Mouse (Mus musculus) hindbrain, embryonic 10.5 days (tissue): ENCODE measurements around the gene Pde11a. TPM values are rescaled to one million over a fixed set of nuclear protein-coding genes. Genes with fewer than 3 reads are reported as not detected.

ENCODE experiments used
- DNase-seq: peaks from one replicate; pipeline ENCODE4 v3.0.0-alpha.2; 2017; ENCODE audit warnings: low spot score
- H3K27ac ChIP-seq: fragments of 300-500 bp; sonication (generic); 2 replicates; pipeline ENCODE4 v1.5.1; 2016; ENCODE audit warnings: mild to moderate bottlenecking, moderate library complexity
- H3K27me3 ChIP-seq: fragments of 300-500 bp; sonication (generic); 2 replicates; pipeline ENCODE4 v1.6.1; 2016; ENCODE audit warnings: mild to moderate bottlenecking; ENCODE audit not compliant: poor library complexity, insufficient read depth, severe bottlenecking
- H3K36me3 ChIP-seq: fragments of 300-500 bp; sonication (generic); 2 replicates; pipeline ENCODE4 v1.6.1; 2016; ENCODE audit warnings: mild to moderate bottlenecking, moderate library complexity
- H3K4me1 ChIP-seq: fragments of 300-500 bp; sonication (generic); replicated peaks from 2 replicates; pipeline ENCODE4 v1.6.1; 2016; ENCODE audit warnings: mild to moderate bottlenecking
- H3K4me3 ChIP-seq: fragments of 300-500 bp; sonication (generic); 2 replicates; pipeline ENCODE4 v1.5.1; 2016; ENCODE audit warnings: mild to moderate bottlenecking, moderate library complexity
- H3K9me3 ChIP-seq: fragments of 300-500 bp; sonication (generic); 2 replicates; pipeline ENCODE4 v1.6.1; 2016; ENCODE audit warnings: mild to moderate bottlenecking, moderate library complexity
- WGBS: fragments of 180-500 bp; shearing (Covaris S2); methylation state at CpG from one replicate; pipeline ENCODE4 v1.1.7; 2016; 5-methylcytosine and 5-hydroxymethylcytosine counted together
- polyA plus RNA-seq: library from polyadenylated mRNA; unstranded; fragments of >200 nt; fragmentation: Nextera tagmentation; extraction: Ambion mirVana; gene quantifications from 2 replicates; pipeline ENCODE4 v1.2.1, GENCODE M21; 2016

The Pde11a gene
- polyA plus RNA-seq, 1 experiment from 2014 or later: 0.29 TPM

DNA sequence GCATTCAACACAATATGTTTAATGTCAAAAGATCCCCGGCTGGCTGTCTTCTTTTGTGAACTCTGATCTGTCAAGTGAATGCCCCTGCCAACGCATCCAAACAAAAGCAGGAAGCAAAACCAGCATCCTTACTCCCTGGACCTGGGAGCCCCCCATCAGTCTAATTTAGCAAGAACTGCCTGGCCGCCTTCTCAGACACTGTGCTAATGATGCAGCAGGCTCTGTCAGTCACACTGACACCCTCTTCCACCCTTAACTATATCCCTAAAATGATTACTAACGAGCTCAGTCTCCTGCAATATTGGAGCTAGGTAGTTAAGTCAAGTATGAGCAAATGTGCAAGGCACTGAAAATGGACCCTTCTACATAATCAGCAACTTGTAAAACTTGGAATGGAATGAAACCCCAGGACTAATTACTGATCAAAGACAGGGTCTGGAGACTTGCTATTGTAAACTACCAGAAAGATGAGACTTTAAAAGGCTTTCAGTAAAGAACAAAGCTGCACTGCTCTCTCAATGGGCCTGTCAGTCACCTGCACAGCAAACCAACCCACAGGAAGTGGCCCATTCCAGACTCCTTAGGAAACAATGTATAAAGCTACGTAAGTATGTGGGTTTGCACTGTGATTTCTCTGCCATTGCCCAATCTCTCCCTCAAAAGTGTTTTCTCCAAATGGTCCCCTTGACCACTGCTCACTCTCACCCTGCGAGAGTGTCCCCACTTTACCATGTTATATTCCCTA is 118.0 kb downstream of the Pde11a start:
- no peaks in the 10 kb centered on the region for H3K27me3 ChIP-seq
- no peaks in the 10 kb centered on the region for H3K36me3 ChIP-seq
- no peak overlapping the region for H3K4me3 ChIP-seq
- DNase-seq: no peak
- H3K27ac ChIP-seq: no peak overlapping the region
- peaks cover 9% of the 10 kb centered on the region for H3K4me1 ChIP-seq
- H3K9me3 ChIP-seq: no peaks in the 10 kb centered on the region
- WGBS: 38% methylated on average over 6 of the region's 6 CpGs

DNA sequence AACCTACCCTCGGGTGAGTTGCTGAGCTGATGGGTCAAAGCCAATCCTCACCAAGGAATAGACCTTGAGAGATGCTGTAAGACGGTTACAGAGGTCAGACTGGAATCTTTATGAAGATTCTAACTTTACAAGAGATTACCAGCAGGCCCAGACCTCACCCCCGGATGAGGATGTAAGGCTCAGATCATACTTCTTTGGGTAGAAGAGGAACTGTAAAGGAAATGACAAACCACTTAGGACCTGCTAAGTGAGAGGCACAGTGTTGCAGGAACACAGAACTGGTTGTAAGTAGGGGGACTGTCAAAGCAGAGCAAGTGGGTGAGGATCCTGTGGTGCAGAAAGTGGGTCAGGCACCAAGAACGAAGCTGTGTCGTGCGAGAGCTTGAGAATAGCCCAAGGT is 119.0 kb downstream of the Pde11a start:
- Histone ChIP-seq H3K27me3 (no peaks in the 10 kb centered on the region), H3K4me1 (peaks cover 9% of the 10 kb centered on the region), H3K9me3 (no peaks in the 10 kb centered on the region), H3K27ac (no peak overlapping the region), H3K36me3 (no peaks in the 10 kb centered on the region), H3K4me3 (no peak overlapping the region)
- 81% methylated on average over 6 of the region's 6 CpGs for WGBS
- DNase-seq: no peak

DNA sequence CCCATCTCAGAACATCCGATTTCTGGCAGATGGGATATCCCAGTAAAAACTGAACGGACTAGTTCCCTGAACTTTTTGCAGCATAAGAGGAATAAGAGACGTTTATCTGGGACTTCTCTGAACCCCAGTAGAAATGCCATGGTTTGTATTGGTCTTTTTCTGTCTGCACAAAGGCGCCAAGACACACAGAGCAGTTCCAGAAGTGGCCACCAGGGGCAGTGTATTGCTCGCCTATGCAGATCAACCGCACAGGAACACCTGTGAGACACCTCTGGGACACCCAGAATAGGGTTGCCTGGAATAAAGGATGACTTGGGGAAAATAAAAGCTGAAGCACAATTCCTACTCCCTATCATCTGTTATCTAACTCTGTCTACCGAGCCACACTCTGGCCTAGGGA is 122.4 kb downstream of the Pde11a start:
- Histone ChIP-seq H3K27ac (no peak overlapping the region), H3K4me1 (peaks cover 9% of the 10 kb centered on the region), H3K36me3 (no peaks in the 10 kb centered on the region), H3K4me3 (no peak overlapping the region), H3K27me3 (no peaks in the 10 kb centered on the region), H3K9me3 (no peaks in the 10 kb centered on the region)
- WGBS: 59% methylated on average over 7 of the region's 7 CpGs
- peak; percentile 45 for DNase-seq

DNA sequence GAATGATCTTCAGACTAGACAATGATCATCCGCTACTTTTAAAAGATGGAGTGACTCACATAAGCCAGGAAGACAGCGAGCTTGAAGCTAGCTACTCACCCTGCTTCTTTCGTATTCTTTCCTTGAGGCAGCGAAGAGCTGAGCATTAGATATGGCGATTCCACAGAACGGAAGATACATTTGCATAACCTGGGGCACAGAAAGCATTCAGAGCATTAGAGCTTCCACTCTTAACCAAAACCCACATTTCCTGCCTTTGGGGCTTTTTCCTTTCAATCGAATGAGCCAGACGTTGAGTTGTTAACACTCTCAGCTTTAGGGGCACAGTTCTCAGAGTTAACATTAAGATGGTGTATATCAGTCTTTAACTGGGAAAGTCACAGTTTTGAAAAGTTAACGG is 123.4 kb downstream of the Pde11a start:
- Histone ChIP-seq H3K9me3 (no peaks in the 10 kb centered on the region), H3K4me1 (peaks cover 2% of the 10 kb centered on the region; the same call in 1 of the 2 replicates), H3K27ac (no peak overlapping the region), H3K36me3 (no peaks in the 10 kb centered on the region), H3K4me3 (no peak overlapping the region), H3K27me3 (no peaks in the 10 kb centered on the region)
- 88% methylated on average over 9 of the region's 9 CpGs for WGBS
- DNase-seq: no peak

- 61% methylated on average over 1 of the region's 1 CpGs for WGBS
- Histone ChIP-seq H3K36me3 (no peaks in the 10 kb centered on the region), H3K4me3 (no peak overlapping the region), H3K9me3 (no peaks in the 10 kb centered on the region), H3K27me3 (no peaks in the 10 kb centered on the region), H3K4me1 (no peaks in the 10 kb centered on the region), H3K27ac (no peak overlapping the region)
- no peak for DNase-seq
Measured at GRCm38 (mm10) chr2:76185126-76185525, 153.4 kb downstream of the Pde11a start.

DNA sequence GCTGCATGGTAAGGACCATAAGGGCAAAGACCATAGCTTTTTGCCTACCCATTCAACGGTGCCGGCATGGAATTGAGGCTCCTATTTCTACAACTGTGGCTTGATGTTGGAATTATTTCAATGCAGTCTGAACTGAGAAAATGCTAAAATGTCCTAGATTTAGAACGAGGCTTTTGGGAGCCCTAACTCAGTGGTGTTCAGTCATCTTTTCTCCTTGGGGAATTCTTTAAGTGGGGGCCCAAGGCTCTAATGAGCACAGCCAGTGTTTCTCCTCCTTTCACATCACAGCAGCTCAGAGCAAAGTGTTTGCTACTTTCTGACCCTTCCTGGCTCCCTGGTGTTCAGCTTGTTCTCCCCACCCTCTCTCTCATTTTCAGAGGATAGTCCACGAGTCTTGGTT is 175.8 kb downstream of the Pde11a start:
- no peaks in the 10 kb centered on the region for H3K36me3 ChIP-seq
- H3K4me1 ChIP-seq: no peaks in the 10 kb centered on the region
- H3K27ac ChIP-seq: no peak overlapping the region
- DNase-seq: no peak
- H3K4me3 ChIP-seq: no peak overlapping the region
- H3K27me3 ChIP-seq: no peaks in the 10 kb centered on the region
- WGBS: 81% methylated on average over 4 of the region's 4 CpGs
- H3K9me3 ChIP-seq: no peaks in the 10 kb centered on the region

- Histone ChIP-seq H3K4me1 (no peaks in the 10 kb centered on the region), H3K27me3 (no peaks in the 10 kb centered on the region)
- WGBS: 73% methylated on average over 2 of the region's 2 CpGs
Measured at GRCm38 (mm10) chr2:76158973-76159372, 179.6 kb downstream of the Pde11a start.

DNA sequence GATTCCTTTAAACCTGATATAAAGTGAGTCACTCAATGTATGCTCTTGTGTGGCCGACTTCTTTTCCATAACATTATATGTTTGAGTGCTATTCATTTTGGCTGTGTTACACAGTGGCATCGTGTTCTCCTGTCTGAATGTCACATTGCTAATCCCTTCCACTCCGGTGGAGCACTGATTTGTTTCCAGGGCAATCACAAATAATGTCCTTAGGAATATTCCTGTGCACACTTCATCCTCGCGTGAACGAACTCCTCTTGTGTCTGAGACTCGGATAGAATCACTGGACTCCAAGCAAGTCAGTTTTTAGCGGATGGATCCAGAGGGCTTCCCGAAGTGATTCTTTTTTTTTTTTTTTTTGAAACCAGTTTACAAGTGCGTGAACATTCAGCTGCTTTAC is 197.4 kb downstream of the Pde11a start:
- DNase-seq: no peak
- WGBS: 80% methylated on average over 10 of the region's 10 CpGs
- H3K36me3 ChIP-seq: no peaks in the 10 kb centered on the region
- H3K4me1 ChIP-seq: no peaks in the 10 kb centered on the region
- no peaks in the 10 kb centered on the region for H3K27me3 ChIP-seq
- H3K27ac ChIP-seq: no peak overlapping the region
- no peak overlapping the region for H3K4me3 ChIP-seq
- no peaks in the 10 kb centered on the region for H3K9me3 ChIP-seq

More at GRCm38 (mm10) chr2:76158973-76159372, 179.6 kb downstream of the Pde11a start:
- DNase-seq: no peak
- Histone ChIP-seq H3K4me3 (no peak overlapping the region), H3K27ac (no peak overlapping the region), H3K9me3 (no peaks in the 10 kb centered on the region), H3K36me3 (no peaks in the 10 kb centered on the region)

- WGBS: 70% methylated on average over 3 of the region's 3 CpGs
- Histone ChIP-seq H3K27me3 (no peaks in the 10 kb centered on the region), H3K4me3 (no peak overlapping the region), H3K9me3 (no peaks in the 10 kb centered on the region), H3K36me3 (no peaks in the 10 kb centered on the region), H3K4me1 (peaks cover 22% of the 10 kb centered on the region), H3K27ac (no peak overlapping the region)
- no peak for DNase-seq
Measured at GRCm38 (mm10) chr2:76132983-76133382, 205.6 kb downstream of the Pde11a start.

DNA sequence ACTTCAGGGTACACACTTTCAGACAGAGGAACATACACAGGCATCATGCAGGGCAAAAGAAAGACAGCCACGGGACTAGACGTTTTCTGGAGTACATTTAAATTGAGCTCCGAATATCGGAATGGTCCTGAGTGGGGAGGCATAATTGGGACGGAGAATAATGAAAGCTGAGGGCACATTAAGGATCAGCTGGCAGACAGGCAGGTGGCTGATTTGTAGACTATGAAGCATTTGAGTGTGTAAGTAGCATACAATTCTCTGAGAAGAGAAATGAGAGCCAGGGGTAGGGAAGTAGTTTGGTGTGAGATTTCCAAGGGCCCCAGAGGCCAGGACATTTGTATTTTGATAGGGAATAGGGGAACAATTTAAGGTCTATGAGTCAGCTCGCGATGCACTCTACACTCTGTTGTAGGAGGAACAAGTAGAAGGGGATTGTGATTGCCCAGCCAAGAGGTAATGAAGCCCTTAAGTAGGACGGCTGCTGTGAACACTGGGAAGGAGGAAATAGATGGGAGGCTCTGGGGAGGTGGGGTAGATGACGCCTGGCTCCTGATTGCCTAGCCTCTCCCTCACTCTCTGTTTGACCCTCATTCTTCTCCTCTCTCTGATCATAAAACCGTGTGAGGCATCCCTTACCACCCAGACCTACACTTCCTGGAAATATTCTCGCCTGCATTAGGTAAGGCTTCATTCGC is 208.5 kb downstream of the Pde11a start:
- H3K27me3 ChIP-seq: no peaks in the 10 kb centered on the region
- H3K4me3 ChIP-seq: no peak overlapping the region
- no peak overlapping the region; the same call in 1 of the 2 replicates for H3K27ac ChIP-seq
- no peaks in the 10 kb centered on the region for H3K36me3 ChIP-seq
- no peaks in the 10 kb centered on the region for H3K9me3 ChIP-seq
- no peak for DNase-seq
- peaks cover 22% of the 10 kb centered on the region for H3K4me1 ChIP-seq
- 57% methylated on average over 12 of the region's 12 CpGs for WGBS

- H3K4me1 ChIP-seq: peaks cover 22% of the 10 kb centered on the region
- WGBS: 63% methylated on average over 8 of the region's 8 CpGs
- no peaks in the 10 kb centered on the region for H3K27me3 ChIP-seq
- DNase-seq: no peak
- H3K36me3 ChIP-seq: no peaks in the 10 kb centered on the region
- H3K4me3 ChIP-seq: no peak overlapping the region
- no peaks in the 10 kb centered on the region for H3K9me3 ChIP-seq
- no peak overlapping the region for H3K27ac ChIP-seq
Measured at GRCm38 (mm10) chr2:76129058-76129437, 209.5 kb downstream of the Pde11a start.

DNA sequence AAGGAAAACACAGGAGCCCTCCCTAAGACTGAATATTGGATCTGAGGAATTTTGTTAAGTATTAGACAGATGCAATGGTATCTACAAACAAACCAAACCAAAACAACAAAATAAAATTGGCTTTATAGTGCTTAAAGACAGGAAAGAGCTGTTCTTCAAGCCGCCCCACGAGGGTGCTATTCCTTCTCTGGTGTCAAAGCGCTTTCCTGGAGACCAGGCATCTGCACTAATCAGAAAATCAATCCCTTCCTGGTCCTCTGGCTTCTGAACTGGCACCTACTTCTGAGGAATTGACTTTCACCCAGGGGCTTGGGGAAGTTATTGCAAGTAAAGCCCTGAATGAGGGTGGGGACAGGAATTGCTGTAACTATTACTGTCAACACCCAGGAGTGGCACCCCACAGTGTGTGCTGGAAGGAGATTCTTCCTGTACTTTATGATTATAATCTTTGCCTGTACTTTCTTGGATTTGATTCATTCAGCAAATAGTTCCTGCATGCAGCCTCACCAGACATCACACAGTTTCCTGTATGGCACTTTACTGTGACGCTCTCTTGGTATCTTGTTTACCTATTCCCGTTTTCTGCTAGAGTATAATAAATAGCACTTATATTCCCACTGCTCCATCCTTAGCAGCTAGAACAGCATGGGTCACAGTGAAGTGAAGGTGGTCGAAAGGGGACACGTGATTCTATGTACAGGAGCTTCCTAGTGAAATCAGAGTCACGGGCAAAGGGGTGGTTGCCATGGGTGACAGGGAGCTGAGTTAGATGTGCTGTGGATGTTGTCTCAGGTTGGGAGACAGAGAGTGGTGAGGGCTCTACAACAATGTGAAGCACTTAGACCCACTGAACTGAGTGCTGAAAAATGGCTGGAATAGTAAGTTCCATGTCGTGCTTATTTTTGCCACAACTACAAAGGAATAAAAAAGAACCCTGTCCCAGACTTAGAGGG is 210.2 kb downstream of the Pde11a start:
- Histone ChIP-seq H3K4me1 (peaks cover 22% of the 10 kb centered on the region), H3K4me3 (no peak overlapping the region), H3K27ac (no peak overlapping the region), H3K9me3 (no peaks in the 10 kb centered on the region), H3K36me3 (no peaks in the 10 kb centered on the region), H3K27me3 (no peaks in the 10 kb centered on the region)
- 66% methylated on average over 9 of the region's 9 CpGs for WGBS
- DNase-seq: peak; percentile 30
